Mouse (Mus musculus) C2C12 (cell line): ENCODE data around the gene Sipa1l3. TPM values are rescaled to one million over a fixed set of nuclear protein-coding genes. Genes with fewer than 3 reads are reported as not detected.

Source experiments
- H3K27me3 ChIP-seq: one replicate; pipeline ENCODE4 v1.6.1; 2011; ENCODE audit not compliant: control insufficient read depth, insufficient read depth, insufficient read length
- H3K36me3 ChIP-seq: one replicate; pipeline ENCODE4 v1.6.1; 2011; ENCODE audit not compliant: control insufficient read depth, insufficient read depth
- H3K4me3 ChIP-seq: one replicate; pipeline ENCODE4 v1.5.1; 2011; ENCODE audit warnings: mild to moderate bottlenecking, control low read depth; ENCODE audit not compliant: poor library complexity, insufficient read depth, severe bottlenecking
- H3K79me2 ChIP-seq: one replicate; pipeline ENCODE4 v1.6.1; 2011; ENCODE audit not compliant: control insufficient read depth, insufficient read depth
- H3K79me3 ChIP-seq: one replicate; pipeline ENCODE4 v1.6.1; 2011; ENCODE audit warnings: low read depth, control low read depth
- H3ac ChIP-seq: one replicate; pipeline ENCODE3; 2011; ENCODE audit warnings: low read depth; ENCODE audit not compliant: control insufficient read depth, insufficient read length
- CEBPB ChIP-seq: IDR thresholded peaks from one replicate; pipeline ENCODE4 v1.6.1; 2011; ENCODE audit warnings: low read depth, mild to moderate bottlenecking, control low read depth, moderate library complexity
- CTCF ChIP-seq: IDR thresholded peaks from one replicate; pipeline ENCODE4 v1.5.1; 2011; ENCODE audit not compliant: control insufficient read depth, insufficient read depth, insufficient read length
- FOSL1 ChIP-seq: IDR thresholded peaks from one replicate; pipeline ENCODE4 v1.8.0; 2011; ENCODE audit warnings: mild to moderate bottlenecking, low read length; ENCODE audit not compliant: poor library complexity, insufficient read depth, severe bottlenecking
- MAX ChIP-seq: IDR thresholded peaks from one replicate; pipeline ENCODE4 v1.6.1; 2011; ENCODE audit warnings: mild to moderate bottlenecking, control low read depth
- MYOD1 ChIP-seq: IDR thresholded peaks from one replicate; pipeline ENCODE4 v1.6.1; 2011; ENCODE audit warnings: low read depth; ENCODE audit not compliant: control insufficient read depth, insufficient read length
- MYOG ChIP-seq: IDR thresholded peaks from one replicate; pipeline ENCODE4 v1.6.1; 2011; ENCODE audit not compliant: control insufficient read depth, insufficient read length; ENCODE audit errors: extremely low read depth
- USF1 ChIP-seq: IDR thresholded peaks from one replicate; pipeline ENCODE4 v1.6.1; 2011; ENCODE audit warnings: low read depth, mild to moderate bottlenecking, control low read depth, moderate library complexity
- polyA plus RNA-seq: library from polyadenylated mRNA; unstranded; fragments of >200 nt; fragmentation: generic; extraction: Trizol; gene quantifications from one replicate; pipeline ENCODE4 v1.2.1, GENCODE M21; 2012; ENCODE audit warnings: missing spikeins

Sipa1l3 gene
- polyA plus RNA-seq, 1 experiment = 30.1 TPM

- H3K79me2 ChIP-seq = no peaks in the 10 kb centered on the region
- H3K36me3 ChIP-seq = peaks cover 40% of the 10 kb centered on the region
- H3ac ChIP-seq = no peak overlapping the region
- H3K79me3 ChIP-seq = no peaks in the 10 kb centered on the region
- TF ChIP-seq CEBPB (no peak), FOSL1 (no peak), CTCF (no peak), MYOG (no peak), USF1 (no peak), MAX (no peak), MYOD1 (no peak)
- no peaks in the 10 kb centered on the region for H3K27me3 ChIP-seq
- no peak overlapping the region for H3K4me3 ChIP-seq
These were observed 164.3 kb downstream of the Sipa1l3 start for GRCm38 (mm10) chr7:29354161-29354560.

- Histone ChIP-seq H3K79me2 (no peaks in the 10 kb centered on the region), H3K36me3 (peaks cover 43% of the 10 kb centered on the region)
- no peak for TF ChIP-seq CEBPB
- TF ChIP-seq FOSL1 = no peak
- no peak for TF ChIP-seq USF1
- TF ChIP-seq MYOD1 = no peak
- TF ChIP-seq MYOG = no peak
- no peak for TF ChIP-seq MAX
- no peak for TF ChIP-seq CTCF
These were observed 166.2 kb downstream of the Sipa1l3 start for GRCm38 (mm10) chr7:29352246-29352645.

DNA sequence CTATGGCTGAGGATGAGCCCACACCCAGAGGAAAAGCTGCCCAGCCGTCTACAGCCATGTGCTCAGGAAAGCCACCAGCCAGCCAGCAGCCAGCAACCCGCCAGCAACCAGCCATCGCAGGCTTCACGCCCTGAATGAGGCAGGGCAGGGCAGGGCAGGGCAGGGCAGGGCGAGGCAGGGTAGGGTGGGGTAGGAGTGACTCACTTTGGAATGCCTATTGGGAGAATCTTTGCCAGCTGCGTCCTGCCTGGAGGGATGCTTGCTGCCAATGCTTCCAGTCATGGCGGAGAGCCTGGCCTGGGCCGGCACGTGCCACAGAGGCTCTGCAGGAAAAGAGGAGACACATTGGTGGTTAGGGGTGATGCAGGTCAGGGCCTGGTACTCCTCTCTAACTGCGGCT lies 168.0 kb downstream of the Sipa1l3 start:
- no peaks in the 10 kb centered on the region for H3K79me2 ChIP-seq
- H3K36me3 ChIP-seq = peaks cover 44% of the 10 kb centered on the region
- no peak overlapping the region for H3K4me3 ChIP-seq
- H3ac ChIP-seq = no peak overlapping the region
- no peaks in the 10 kb centered on the region for H3K27me3 ChIP-seq
- H3K79me3 ChIP-seq = no peaks in the 10 kb centered on the region
- TF ChIP-seq CTCF = no peak
- TF ChIP-seq MAX = peak; percentile 68
- TF ChIP-seq MYOG = no peak
- peak; percentile 66 for TF ChIP-seq MYOD1
- TF ChIP-seq USF1 = peak; percentile 12
- TF ChIP-seq CEBPB = no peak
- no peak for TF ChIP-seq FOSL1

More at GRCm38 (mm10) chr7:29352246-29352645, 166.2 kb downstream of the Sipa1l3 start:
- no peaks in the 10 kb centered on the region for H3K27me3 ChIP-seq
- no peak overlapping the region for H3K4me3 ChIP-seq
- H3K79me3 ChIP-seq = no peaks in the 10 kb centered on the region
- H3ac ChIP-seq = no peak overlapping the region

GRCm38 (mm10) chr7:29346212-29346611 lies 172.2 kb downstream of the Sipa1l3 start:
- Histone ChIP-seq H3K4me3 (no peak overlapping the region), H3K27me3 (no peaks in the 10 kb centered on the region), H3K36me3 (peaks cover 29% of the 10 kb centered on the region), H3K79me2 (no peaks in the 10 kb centered on the region), H3K79me3 (no peaks in the 10 kb centered on the region), H3ac (no peak overlapping the region)
- TF ChIP-seq USF1 = no peak
- TF ChIP-seq FOSL1 = no peak
- no peak for TF ChIP-seq CEBPB
- no peak for TF ChIP-seq MAX
- TF ChIP-seq MYOD1 = no peak
- TF ChIP-seq MYOG = no peak
- TF ChIP-seq CTCF = no peak

- Histone ChIP-seq H3K79me2 (no peaks in the 10 kb centered on the region), H3K27me3 (no peaks in the 10 kb centered on the region), H3ac (no peak overlapping the region), H3K79me3 (no peaks in the 10 kb centered on the region), H3K4me3 (no peak overlapping the region), H3K36me3 (peaks cover 29% of the 10 kb centered on the region)
- no peak for TF ChIP-seq MYOG
- TF ChIP-seq FOSL1 = no peak
- no peak for TF ChIP-seq MYOD1
- TF ChIP-seq MAX = no peak
- no peak for TF ChIP-seq CTCF
- TF ChIP-seq CEBPB = no peak
- no peak for TF ChIP-seq USF1
These were observed 172.9 kb downstream of the Sipa1l3 start for GRCm38 (mm10) chr7:29345534-29345933.

- H3K4me3 ChIP-seq = no peak overlapping the region
- no peaks in the 10 kb centered on the region for H3K79me3 ChIP-seq
- no peaks in the 10 kb centered on the region for H3K27me3 ChIP-seq
- TF ChIP-seq MAX = no peak
- no peak for TF ChIP-seq MYOD1
- no peak for TF ChIP-seq CTCF
- no peak for TF ChIP-seq USF1
- TF ChIP-seq FOSL1 = no peak
- TF ChIP-seq CEBPB = no peak
- TF ChIP-seq MYOG = no peak
- H3K36me3 ChIP-seq = peaks cover 16% of the 10 kb centered on the region
- H3ac ChIP-seq = no peak overlapping the region
- H3K79me2 ChIP-seq = no peaks in the 10 kb centered on the region
These were observed 174.7 kb downstream of the Sipa1l3 start for GRCm38 (mm10) chr7:29343746-29344145.
